Mouse (Mus musculus): Measurements from ENCODE around the gene Ccdc163. TPM values are rescaled to one million over a fixed set of nuclear protein-coding genes. Genes with fewer than 3 reads are reported as not detected.
A peak's percentile ranks its signal among the peaks of the same experiment; 100 is the strongest.

The Ccdc163 gene
- total and polyA plus RNA-seq, 3 experiments: 15.3 to 27.9 (median 18.1) TPM

- Histone ChIP-seq H3K9ac (ENCODE audit: insufficient read depth, low read depth) (no peak overlapping the region), H3K4me2 (ENCODE audit: insufficient read depth, low read depth, poor library complexity, severe bottlenecking) (peak overlapping the region; percentile 44; the same call in 1 of the 2 replicates), H3K27ac (ENCODE audit: insufficient read depth, low read depth) (no peak overlapping the region), H3K27me3 (replicated peaks) (no peaks in the 10 kb centered on the region), H3K36me3 (replicated peaks in 1 of 2; ENCODE audit: control insufficient read depth in 1 of 2, insufficient read depth in 1 of 2, low read length in 1 of 2) (no peaks in the 10 kb centered on the region), H3K79me2 (replicated peaks; ENCODE audit: control insufficient read depth, extremely low read depth, insufficient read depth, poor library complexity, severe bottlenecking) (no peaks in the 10 kb centered on the region), H3K4me3 (replicated peaks in 1 of 3; ENCODE audit: low read depth in 2 of 3, low read length in 2 of 3, poor library complexity in 1 of 3) (no peak overlapping the region), H3K9me3 (replicated peaks; ENCODE audit: low read length) (no peaks in the 10 kb centered on the region), H3K4me1 (ENCODE audit: control insufficient read depth in 1 of 2, insufficient read depth in 2 of 2) (peaks cover 7 to 29% of the 10 kb centered on the region in 2 experiments; a peak in 3 of 4 replicates)
- dilution Hi-C loops (cut with MboI; ENCODE audit: extremely low pct_ligation_motif_present, extremely low pct_unique_long_range_greater_than_20kb, low sequenced_read_pairs): no loop called here
- in situ Hi-C loops (cut with MboI; ENCODE audit: low pct_ligation_motif_present, low pct_unique_long_range_greater_than_20kb, low sequenced_read_pairs): no loop called here
- no peak for DNase-seq (ENCODE audit: extremely low read depth)
- TF ChIP-seq TBP (conservative IDR thresholded peaks at IDR 0.05; ENCODE audit: low read depth, low read length) (no peak), GABPA (IDR thresholded peaks at IDR 0.05; ENCODE audit: insufficient replicate concordance, low read depth, low read length) (no peak), ZNF384 (IDR thresholded peaks at IDR 0.05; ENCODE audit: low read depth, low read length) (no peak), ZC3H11A (IDR thresholded peaks at IDR 0.05; ENCODE audit: low read depth, low read length) (no peak), USF2 (conservative IDR thresholded peaks at IDR 0.05; ENCODE audit: low read depth, low read length) (no peak), CTCF (conservative IDR thresholded peaks at IDR 0.05 in 1 of 2, IDR thresholded peaks at IDR 0.05 in 1 of 2; ENCODE audit: low read depth in 2 of 2, low read length in 2 of 2) (no peak), JUND (conservative IDR thresholded peaks at IDR 0.05; ENCODE audit: low read depth, low read length) (peak; percentile 94), ZMIZ1 (IDR thresholded peaks at IDR 0.05; ENCODE audit: low read depth, low read length) (no peak), POLR2AphosphoS2 (IDR thresholded peaks at IDR 0.05; ENCODE audit: low read depth, low read length) (no peak), MXI1 (IDR thresholded peaks at IDR 0.05; ENCODE audit: low read depth, low read length) (no peak; the same call in 1 of the 2 replicates), RCOR1 (conservative IDR thresholded peaks at IDR 0.05; ENCODE audit: low read depth, low read length) (0 out of 2 replicates have a peak, but pooled peaks have one; percentile 20), EP300 (IDR thresholded peaks at IDR 0.05; ENCODE audit: low read length) (peak; percentile 78), RAD21 (IDR thresholded peaks at IDR 0.05; ENCODE audit: low read depth, low read length) (no peak), NRF1 (IDR thresholded peaks at IDR 0.05; ENCODE audit: low read depth, low read length) (no peak), ZKSCAN1 (IDR thresholded peaks at IDR 0.05; ENCODE audit: borderline replicate concordance, low read depth, low read length) (no peak), ELF1 (IDR thresholded peaks at IDR 0.05; ENCODE audit: low read depth, low read length) (no peak), MEF2A (IDR thresholded peaks at IDR 0.05; ENCODE audit: borderline replicate concordance, low read depth, low read length) (no peak), USF1 (IDR thresholded peaks at IDR 0.05; ENCODE audit: low read depth, low read length) (no peak), TCF12 (IDR thresholded peaks at IDR 0.05; ENCODE audit: low read depth, low read length) (no peak), MAX (IDR thresholded peaks at IDR 0.05; ENCODE audit: low read length) (no peak), MYC (IDR thresholded peaks at IDR 0.05; ENCODE audit: low read depth, low read length) (no peak), CHD1 (IDR thresholded peaks at IDR 0.05; ENCODE audit: low read depth, low read length) (no peak), PAX5 (IDR thresholded peaks at IDR 0.05; ENCODE audit: low read length) (no peak), BHLHE40 (IDR thresholded peaks at IDR 0.05; ENCODE audit: low read depth, low read length) (no peak), HCFC1 (IDR thresholded peaks at IDR 0.05; ENCODE audit: low read depth, low read length) (no peak), KAT2A (IDR thresholded peaks at IDR 0.05; ENCODE audit: insufficient replicate concordance, low read length) (no peak), UBTF (IDR thresholded peaks at IDR 0.05; ENCODE audit: low read depth, low read length) (no peak), E2F4 (IDR thresholded peaks at IDR 0.05; ENCODE audit: insufficient replicate concordance, low read depth, low read length) (no peak), NELFE (IDR thresholded peaks at IDR 0.05; ENCODE audit: low read depth, low read length) (no peak), SIN3A (IDR thresholded peaks at IDR 0.05; ENCODE audit: low read length) (no peak), SMC3 (IDR thresholded peaks at IDR 0.05; ENCODE audit: low read depth, low read length) (no peak), MAFK (IDR thresholded peaks at IDR 0.05; ENCODE audit: insufficient replicate concordance, low read length) (0 out of 2 replicates have a peak, but pooled peaks have one; percentile 35), MAZ (IDR thresholded peaks at IDR 0.05; ENCODE audit: low read depth, low read length) (no peak), JUN (IDR thresholded peaks at IDR 0.05; ENCODE audit: insufficient read depth, low read depth, low read length) (peak; percentile 85), POLR2A (IDR thresholded peaks at IDR 0.05; ENCODE audit: low read depth, low read length) (no peak), IRF4 (IDR thresholded peaks at IDR 0.05; ENCODE audit: low read depth, low read length) (peak; percentile 93), ETS1 (conservative IDR thresholded peaks at IDR 0.05; ENCODE audit: low read depth, low read length) (no peak), CHD2 (IDR thresholded peaks at IDR 0.05; ENCODE audit: low read length) (no peak)
Measured at GRCm38 (mm10) chr4:116676027-116676426, 32.3 kb upstream of the Ccdc163 start.
